Mouse (Mus musculus): Measurements from ENCODE around the gene Ccdc42. TPM values are rescaled to one million over a fixed set of nuclear protein-coding genes. Genes with fewer than 3 reads are reported as not detected.

Gene Ccdc42
- polyA plus RNA-seq, 1 experiment from 2014 or later = not detected

GRCm38 (mm10) chr11:68600551-68601021 lies 13.8 kb downstream of the Ccdc42 start:
- H3K4me3 ChIP-seq (ENCODE audit: low read length) = no peak overlapping the region
- peak overlapping the region; percentile 75 for H3K27ac ChIP-seq (ENCODE audit: low read length)
- peak; percentile 61 for ATAC-seq
- peaks cover 28% of the 10 kb centered on the region for H3K4me1 ChIP-seq (ENCODE audit: control insufficient read depth, insufficient read depth, low read length)
- no peak overlapping the region for H3K4me2 ChIP-seq (ENCODE audit: low read depth, low read length)
- no peak overlapping the region for H3K9ac ChIP-seq (ENCODE audit: low read depth, low read length)
- no peaks in the 10 kb centered on the region for H3K27me3 ChIP-seq (replicated peaks; ENCODE audit: control insufficient read depth, insufficient read depth, low read length)
- H3K36me3 ChIP-seq (ENCODE audit: control insufficient read depth, insufficient read depth, low read length) = no peaks in the 10 kb centered on the region
- H3K9me3 ChIP-seq (ENCODE audit: control insufficient read depth, low read length) = no peaks in the 10 kb centered on the region
- 19% methylated on average over 6 of the region's 6 CpGs for WGBS

GRCm38 (mm10) chr11:68601486-68601991 lies 14.7 kb downstream of the Ccdc42 start:
- ATAC-seq = peak; percentile 18; the same call in 1 of the 2 replicates
- peak overlapping the region; percentile 75 for H3K27ac ChIP-seq (ENCODE audit: low read length)
- no peaks in the 10 kb centered on the region for H3K36me3 ChIP-seq (ENCODE audit: control insufficient read depth, insufficient read depth, low read length)
- 19% methylated on average over 9 of the region's 9 CpGs for WGBS
- no peaks in the 10 kb centered on the region for H3K9me3 ChIP-seq (ENCODE audit: control insufficient read depth, low read length)
- no peak overlapping the region for H3K4me3 ChIP-seq (ENCODE audit: low read length)
- no peak overlapping the region; the same call in 1 of the 2 replicates for H3K9ac ChIP-seq (ENCODE audit: low read depth, low read length)
- no peak overlapping the region for H3K4me2 ChIP-seq (ENCODE audit: low read depth, low read length)
- no peaks in the 10 kb centered on the region for H3K27me3 ChIP-seq (replicated peaks; ENCODE audit: control insufficient read depth, insufficient read depth, low read length)
- H3K4me1 ChIP-seq (ENCODE audit: control insufficient read depth, insufficient read depth, low read length) = peaks cover 28% of the 10 kb centered on the region

- peak; percentile 60 for ATAC-seq
- Histone ChIP-seq H3K9ac (ENCODE audit: low read depth, low read length) (no peak overlapping the region), H3K4me3 (ENCODE audit: low read length) (no peak overlapping the region), H3K4me1 (ENCODE audit: control insufficient read depth, insufficient read depth, low read length) (peaks cover 28% of the 10 kb centered on the region), H3K36me3 (ENCODE audit: control insufficient read depth, insufficient read depth, low read length) (no peaks in the 10 kb centered on the region), H3K4me2 (ENCODE audit: low read depth, low read length) (no peak overlapping the region), H3K27ac (ENCODE audit: low read length) (peak overlapping the region; percentile 75), H3K27me3 (replicated peaks; ENCODE audit: control insufficient read depth, insufficient read depth, low read length) (no peaks in the 10 kb centered on the region), H3K9me3 (ENCODE audit: control insufficient read depth, low read length) (no peaks in the 10 kb centered on the region)
- 16% methylated on average over 8 of the region's 8 CpGs for WGBS
These were observed 15.5 kb downstream of the Ccdc42 start for GRCm38 (mm10) chr11:68602200-68602931.

- H3K9me3 ChIP-seq (ENCODE audit: control insufficient read depth, low read length) = no peaks in the 10 kb centered on the region
- H3K27ac ChIP-seq (ENCODE audit: low read length) = no peak overlapping the region
- 75% methylated on average over 2 of the region's 2 CpGs for WGBS
- H3K4me1 ChIP-seq (ENCODE audit: control insufficient read depth, insufficient read depth, low read length) = peaks cover 12% of the 10 kb centered on the region
- no peak overlapping the region for H3K9ac ChIP-seq (ENCODE audit: low read depth, low read length)
- no peaks in the 10 kb centered on the region for H3K36me3 ChIP-seq (ENCODE audit: control insufficient read depth, insufficient read depth, low read length)
- no peak overlapping the region for H3K4me3 ChIP-seq (ENCODE audit: low read length)
- H3K27me3 ChIP-seq (replicated peaks; ENCODE audit: control insufficient read depth, insufficient read depth, low read length) = no peaks in the 10 kb centered on the region
- no peak overlapping the region for H3K4me2 ChIP-seq (ENCODE audit: low read depth, low read length)
- no peak for ATAC-seq
These were observed 20.2 kb downstream of the Ccdc42 start for GRCm38 (mm10) chr11:68607046-68607445.

- Histone ChIP-seq H3K9ac (ENCODE audit: low read depth, low read length) (no peak overlapping the region), H3K4me1 (ENCODE audit: control insufficient read depth, insufficient read depth, low read length) (peaks cover 15% of the 10 kb centered on the region), H3K27ac (ENCODE audit: low read length) (no peak overlapping the region), H3K4me3 (ENCODE audit: low read length) (no peak overlapping the region), H3K4me2 (ENCODE audit: low read depth, low read length) (no peak overlapping the region), H3K9me3 (ENCODE audit: control insufficient read depth, low read length) (no peaks in the 10 kb centered on the region), H3K27me3 (replicated peaks; ENCODE audit: control insufficient read depth, insufficient read depth, low read length) (no peaks in the 10 kb centered on the region), H3K36me3 (ENCODE audit: control insufficient read depth, insufficient read depth, low read length) (no peaks in the 10 kb centered on the region)
- WGBS = 39% methylated on average over 9 of the region's 9 CpGs
- ATAC-seq = no peak
These were observed 23.2 kb downstream of the Ccdc42 start for GRCm38 (mm10) chr11:68609910-68610566.

GRCm38 (mm10) chr11:68610567-68610947 lies 23.7 kb downstream of the Ccdc42 start:
- WGBS = 75% methylated on average over 8 of the region's 8 CpGs
- Histone ChIP-seq H3K36me3 (ENCODE audit: control insufficient read depth, insufficient read depth, low read length) (no peaks in the 10 kb centered on the region), H3K4me1 (ENCODE audit: control insufficient read depth, insufficient read depth, low read length) (peaks cover 15% of the 10 kb centered on the region), H3K27me3 (replicated peaks; ENCODE audit: control insufficient read depth, insufficient read depth, low read length) (no peaks in the 10 kb centered on the region), H3K4me2 (ENCODE audit: low read depth, low read length) (no peak overlapping the region), H3K4me3 (ENCODE audit: low read length) (no peak overlapping the region), H3K27ac (ENCODE audit: low read length) (no peak overlapping the region), H3K9me3 (ENCODE audit: control insufficient read depth, low read length) (no peaks in the 10 kb centered on the region), H3K9ac (ENCODE audit: low read depth, low read length) (no peak overlapping the region)
- ATAC-seq = no peak

GRCm38 (mm10) chr11:68613071-68613711 lies 26.4 kb downstream of the Ccdc42 start:
- H3K9me3 ChIP-seq (ENCODE audit: control insufficient read depth, low read length) = no peaks in the 10 kb centered on the region
- H3K36me3 ChIP-seq (ENCODE audit: control insufficient read depth, insufficient read depth, low read length) = no peaks in the 10 kb centered on the region
- no peaks in the 10 kb centered on the region for H3K27me3 ChIP-seq (replicated peaks; ENCODE audit: control insufficient read depth, insufficient read depth, low read length)
- ATAC-seq = peak; percentile 63; the same call in 1 of the 2 replicates
- no peak overlapping the region for H3K4me2 ChIP-seq (ENCODE audit: low read depth, low read length)
- no peak overlapping the region for H3K4me3 ChIP-seq (ENCODE audit: low read length)
- H3K4me1 ChIP-seq (ENCODE audit: control insufficient read depth, insufficient read depth, low read length) = peaks cover 15% of the 10 kb centered on the region
- 35% methylated on average over 5 of the region's 5 CpGs for WGBS
- peak overlapping the region; percentile 64 for H3K27ac ChIP-seq (ENCODE audit: low read length)
- no peak overlapping the region for H3K9ac ChIP-seq (ENCODE audit: low read depth, low read length)

- Histone ChIP-seq H3K9me3 (ENCODE audit: control insufficient read depth, low read length) (no peaks in the 10 kb centered on the region), H3K4me2 (ENCODE audit: low read depth, low read length) (peak overlapping the region; percentile 60), H3K4me1 (ENCODE audit: control insufficient read depth, insufficient read depth, low read length) (peaks cover 10% of the 10 kb centered on the region), H3K27ac (ENCODE audit: low read length) (peak overlapping the region; percentile 82), H3K4me3 (ENCODE audit: low read length) (no peak overlapping the region), H3K27me3 (replicated peaks; ENCODE audit: control insufficient read depth, insufficient read depth, low read length) (no peaks in the 10 kb centered on the region), H3K9ac (ENCODE audit: low read depth, low read length) (no peak overlapping the region), H3K36me3 (ENCODE audit: control insufficient read depth, insufficient read depth, low read length) (no peaks in the 10 kb centered on the region)
- no peak for ATAC-seq
- WGBS = 43% methylated on average over 9 of the region's 9 CpGs
These were observed 35.9 kb downstream of the Ccdc42 start for GRCm38 (mm10) chr11:68622751-68623150.

- Histone ChIP-seq H3K27me3 (replicated peaks; ENCODE audit: control insufficient read depth, insufficient read depth, low read length) (no peaks in the 10 kb centered on the region), H3K27ac (ENCODE audit: low read length) (peak overlapping the region; percentile 82), H3K36me3 (ENCODE audit: control insufficient read depth, insufficient read depth, low read length) (no peaks in the 10 kb centered on the region), H3K4me2 (ENCODE audit: low read depth, low read length) (peak overlapping the region; percentile 60), H3K9ac (ENCODE audit: low read depth, low read length) (no peak overlapping the region), H3K4me1 (ENCODE audit: control insufficient read depth, insufficient read depth, low read length) (peaks cover 10% of the 10 kb centered on the region), H3K9me3 (ENCODE audit: control insufficient read depth, low read length) (no peaks in the 10 kb centered on the region), H3K4me3 (ENCODE audit: low read length) (peak overlapping the region; percentile 29)
- WGBS = 3% methylated on average over 14 of the region's 14 CpGs
- peak; percentile 95 for ATAC-seq
These were observed 36.5 kb downstream of the Ccdc42 start for GRCm38 (mm10) chr11:68623225-68623870.

Data from intestine, embryonic 16.5 days (tissue).